Mouse (Mus musculus): ENCODE results near the gene Mapk6. TPM values are rescaled to one million over a fixed set of nuclear protein-coding genes. Genes with fewer than 3 reads are reported as not detected.
A peak's percentile ranks its signal among the peaks of the same experiment; 100 is the strongest.

Mapk6 gene
- polyA plus RNA-seq (2012) = 6.8 and 8.2 TPM in 2 replicates

DNA sequence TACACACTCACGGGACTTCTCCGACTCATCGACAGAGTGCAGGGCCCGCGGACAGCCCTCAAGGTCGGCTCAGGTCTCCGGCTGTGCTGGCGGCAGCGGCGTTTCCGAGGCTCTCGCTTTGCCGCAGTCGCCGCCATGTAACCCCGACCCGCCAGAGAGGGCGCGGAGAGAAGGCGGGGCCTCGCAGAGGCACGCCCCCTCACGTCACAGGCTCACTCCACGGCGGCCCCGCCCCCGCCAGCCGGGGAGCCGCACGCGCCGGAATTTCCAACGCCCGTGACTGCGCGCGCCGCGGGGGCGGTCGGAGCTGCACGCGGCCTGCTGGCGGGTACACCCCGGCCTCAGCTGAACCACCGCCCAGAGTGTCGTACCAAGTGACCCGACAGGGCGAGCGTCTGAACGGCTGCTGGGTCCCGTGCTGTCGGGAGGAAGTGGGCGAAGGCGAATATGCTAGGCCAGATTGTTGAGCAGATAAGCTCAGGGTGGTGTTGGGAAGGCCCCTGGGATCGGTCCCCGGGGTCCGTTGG is at the start of gene Mapk6:
TSS of gene Mapk6 (minus strand) at position 154 of the 527 bp plus-strand sequence.
- no peak for TF ChIP-seq GATA1 (IDR thresholded peaks at IDR 0.05; ENCODE audit: low read length)

GRCm38 (mm10) chr9:75455684-75456083 is 45.9 kb upstream of the Mapk6 start:
- TF ChIP-seq GATA1 (IDR thresholded peaks at IDR 0.05; ENCODE audit: low read length) = no peak

- TF ChIP-seq GATA1 (IDR thresholded peaks at IDR 0.05; ENCODE audit: low read length) = no peak
These were observed 44.2 kb upstream of the Mapk6 start for GRCm38 (mm10) chr9:75453994-75454393.

DNA sequence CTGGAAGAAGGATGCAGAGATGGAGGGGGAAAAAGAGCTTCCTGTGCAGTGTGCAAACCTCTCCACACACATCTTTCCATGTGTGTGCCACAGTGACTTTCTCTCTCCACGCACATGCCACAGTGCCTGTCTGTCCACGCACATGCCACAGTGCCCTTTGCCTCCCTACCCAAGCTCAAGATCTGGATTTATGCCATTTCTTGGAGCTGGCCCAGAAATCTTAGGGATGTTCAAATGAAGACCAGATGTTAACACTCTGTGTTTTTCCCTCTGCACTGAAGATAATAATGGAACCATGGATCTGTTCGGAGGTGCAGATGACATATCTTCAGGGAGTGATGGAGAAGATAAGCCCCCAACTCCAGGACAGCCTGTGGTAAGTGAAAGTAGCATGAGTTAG is 38.2 kb upstream of the Mapk6 start:
- no peak for TF ChIP-seq GATA1 (IDR thresholded peaks at IDR 0.05; ENCODE audit: low read length)

- no peak for TF ChIP-seq GATA1 (IDR thresholded peaks at IDR 0.05; ENCODE audit: low read length)
These were observed 35.2 kb upstream of the Mapk6 start for GRCm38 (mm10) chr9:75444981-75445380.

GRCm38 (mm10) chr9:75441691-75442131 is 31.9 kb upstream of the Mapk6 start:
- TF ChIP-seq GATA1 (IDR thresholded peaks at IDR 0.05; ENCODE audit: low read length) = no peak

GRCm38 (mm10) chr9:75440796-75441666 is 31.2 kb upstream of the Mapk6 start, which contains the start of gene Leo1:
Gene Leo1 (plus strand): TSS chr9:75441524.
- TF ChIP-seq GATA1 (IDR thresholded peaks at IDR 0.05; ENCODE audit: low read length) = no peak

GRCm38 (mm10) chr9:75437653-75438385 is 28.0 kb upstream of the Mapk6 start:
- TF ChIP-seq GATA1 (IDR thresholded peaks at IDR 0.05; ENCODE audit: low read length) = no peak

DNA sequence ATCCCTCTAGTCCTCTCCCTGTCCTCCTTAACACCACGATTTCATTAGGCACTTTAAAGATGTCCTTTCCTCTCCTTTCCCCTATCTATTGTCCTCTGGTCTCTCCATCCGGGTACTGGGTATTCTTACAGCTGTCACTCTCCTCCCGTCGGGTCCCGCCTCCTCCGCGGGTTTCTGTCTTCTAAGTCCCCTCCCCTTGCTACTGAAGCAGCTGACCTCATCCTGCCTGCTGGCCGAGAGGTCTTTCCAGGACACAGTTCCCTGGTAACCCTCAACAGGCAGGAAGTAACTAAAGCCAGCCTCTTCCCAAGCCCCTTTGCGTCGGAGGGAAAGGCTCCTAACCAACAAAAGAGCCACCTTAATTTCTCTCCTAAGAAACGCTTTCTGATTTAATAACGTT is 26.1 kb upstream of the Mapk6 start:
- TF ChIP-seq GATA1 (IDR thresholded peaks at IDR 0.05; ENCODE audit: low read length) = no peak

- TF ChIP-seq GATA1 (IDR thresholded peaks at IDR 0.05; ENCODE audit: low read length) = no peak
These were observed 25.5 kb upstream of the Mapk6 start for GRCm38 (mm10) chr9:75435291-75435690.

GRCm38 (mm10) chr9:75434872-75435271 is 25.1 kb upstream of the Mapk6 start:
- TF ChIP-seq GATA1 (IDR thresholded peaks at IDR 0.05; ENCODE audit: low read length) = no peak

GRCm38 (mm10) chr9:75434172-75434793 is 24.5 kb upstream of the Mapk6 start:
- no peak for TF ChIP-seq GATA1 (IDR thresholded peaks at IDR 0.05; ENCODE audit: low read length)

GRCm38 (mm10) chr9:75432694-75433093 is 22.9 kb upstream of the Mapk6 start:
- no peak for TF ChIP-seq GATA1 (IDR thresholded peaks at IDR 0.05; ENCODE audit: low read length)

GRCm38 (mm10) chr9:75430822-75431621 is 21.2 kb upstream of the Mapk6 start:
- peak; percentile 60 for TF ChIP-seq GATA1 (IDR thresholded peaks at IDR 0.05; ENCODE audit: low read length)

DNA sequence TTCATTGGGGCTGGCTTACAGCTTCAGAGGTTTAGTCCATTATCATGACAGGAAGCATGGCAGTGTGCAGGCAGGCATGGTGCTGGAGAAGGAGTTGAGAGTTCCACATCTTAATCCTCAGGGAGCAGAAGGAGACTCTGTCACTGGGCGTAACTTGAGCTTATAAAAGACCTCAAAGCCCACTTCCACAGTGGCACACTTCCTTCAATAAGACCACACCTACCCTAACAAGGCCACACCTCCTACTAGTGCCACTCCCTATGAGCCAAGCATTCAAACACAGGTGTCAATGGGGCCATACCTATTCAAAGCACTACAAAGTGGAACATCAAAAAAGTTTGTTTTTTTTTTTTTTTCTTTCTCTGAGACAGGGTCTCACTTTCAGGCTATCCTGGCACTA is 19.9 kb upstream of the Mapk6 start:
- no peak for TF ChIP-seq GATA1 (IDR thresholded peaks at IDR 0.05; ENCODE audit: low read length)

Measured in G1E-ER4 (cell line).